Mouse (Mus musculus) frontal cortex, postnatal 25 days (tissue): ENCODE measurements around the gene Hyal1.

ENCODE experiments used
- DNase-seq, 2 experiments: peaks; one replicate each; pipeline ENCODE4 v3.0.0; 2022; ENCODE audit warnings: low spot score in 2 of 2

Hyal1 gene

DNA sequence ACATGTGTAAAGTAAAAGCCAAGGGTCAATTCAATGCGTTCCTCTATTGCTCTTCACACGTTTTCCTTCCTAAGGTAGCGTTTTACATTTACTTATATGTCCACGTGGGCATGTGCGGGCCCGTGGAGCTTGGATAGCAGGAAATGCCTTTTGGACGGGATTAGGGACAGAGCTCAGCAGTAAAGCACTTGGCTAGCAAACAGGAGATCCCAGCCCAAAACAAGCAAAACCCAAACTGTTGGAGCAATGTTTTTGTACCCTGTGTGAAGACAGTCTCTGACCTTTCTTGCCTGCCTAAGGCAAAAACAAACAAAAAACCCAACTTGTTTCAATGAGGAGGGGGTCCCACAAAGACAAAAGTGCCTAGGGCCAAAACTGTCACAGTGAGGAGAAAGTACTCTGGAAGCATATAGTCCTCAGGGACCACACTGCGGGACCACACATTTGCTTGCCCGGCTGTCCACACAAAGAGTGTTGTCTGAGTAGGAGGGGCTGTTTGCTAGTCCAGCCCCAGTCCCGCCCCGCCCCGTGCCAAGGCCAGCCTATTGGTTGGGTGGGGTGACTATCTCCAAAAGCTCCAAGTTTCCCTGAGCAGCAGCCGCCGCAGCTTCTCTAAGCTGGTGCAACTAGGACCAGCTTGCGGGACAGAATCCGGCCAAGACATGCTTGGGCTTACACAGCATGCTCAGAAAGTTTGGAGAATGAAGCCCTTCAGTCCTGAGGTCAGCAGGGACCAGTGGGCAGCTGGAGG lies at the start of gene Hyal1:
TSS of gene Hyal1 (plus strand) at position 571 of the 751 bp plus-strand sequence.
- DNase-seq: no peak

DNA sequence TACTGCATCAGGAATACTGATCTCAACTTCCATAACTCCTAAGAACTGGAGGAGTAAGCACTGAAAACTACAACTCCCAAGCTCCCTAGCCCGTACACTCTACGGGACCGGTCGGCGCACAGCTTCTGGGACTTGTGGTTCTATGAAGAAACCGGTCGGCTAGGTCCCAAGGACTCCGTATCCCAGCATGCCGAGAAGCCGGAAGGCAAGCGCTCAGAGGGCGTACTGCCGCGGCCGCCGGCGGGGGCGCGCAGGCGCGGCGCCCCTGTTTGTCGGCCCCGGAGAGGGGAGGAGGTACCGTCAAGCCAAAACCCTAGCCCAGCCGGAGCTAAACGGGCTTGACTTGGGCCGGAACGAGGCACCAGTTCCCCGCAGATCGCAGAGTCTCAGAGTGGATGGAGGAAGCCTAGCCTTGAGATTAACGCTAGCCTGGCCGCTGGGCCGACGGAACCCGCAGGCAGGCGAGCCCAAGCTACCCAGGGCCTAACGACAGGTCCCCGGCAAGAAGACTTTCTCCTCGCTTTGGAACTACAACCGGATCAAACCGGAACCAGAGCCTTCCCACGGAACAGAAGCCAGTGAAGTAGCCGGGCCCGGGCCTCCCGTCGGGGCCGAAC lies 42.8 kb upstream of the Hyal1 start, which contains the start of gene Tmem115:
TSS of gene Tmem115 (plus strand) at position 155 of the 617 bp plus-strand sequence.
- DNase-seq: peak; percentile 80 to 84

DNA sequence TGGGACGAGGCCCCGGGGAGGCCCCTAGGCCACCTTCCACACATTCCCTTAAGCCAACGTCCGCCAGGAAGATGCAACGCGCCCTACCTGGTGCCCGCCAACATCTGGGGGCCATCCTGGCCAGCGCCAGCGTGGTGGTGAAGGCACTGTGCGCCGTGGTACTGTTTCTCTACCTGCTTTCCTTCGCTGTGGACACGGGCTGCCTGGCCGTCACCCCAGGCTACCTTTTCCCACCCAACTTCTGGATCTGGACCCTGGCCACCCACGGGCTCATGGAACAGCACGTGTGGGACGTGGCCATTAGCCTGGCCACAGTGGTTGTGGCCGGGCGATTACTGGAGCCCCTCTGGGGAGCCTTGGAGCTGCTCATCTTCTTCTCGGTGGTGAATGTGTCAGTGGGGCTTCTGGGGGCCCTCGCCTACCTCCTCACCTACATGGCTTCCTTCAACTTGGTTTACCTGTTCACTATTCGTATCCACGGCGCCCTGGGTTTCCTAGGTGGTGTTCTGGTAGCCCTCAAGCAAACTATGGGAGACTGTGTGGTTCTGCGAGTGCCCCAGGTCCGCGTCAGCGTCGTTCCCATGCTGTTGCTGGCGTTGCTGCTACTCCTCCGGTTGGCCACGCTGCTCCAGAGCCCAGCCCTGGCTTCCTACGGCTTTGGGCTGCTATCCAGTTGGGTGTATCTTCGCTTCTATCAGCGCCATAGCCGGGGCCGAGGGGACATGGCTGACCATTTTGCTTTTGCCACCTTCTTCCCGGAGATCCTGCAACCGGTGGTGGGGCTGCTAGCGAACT lies 42.1 kb upstream of the Hyal1 start:
- no peak for DNase-seq

DNA sequence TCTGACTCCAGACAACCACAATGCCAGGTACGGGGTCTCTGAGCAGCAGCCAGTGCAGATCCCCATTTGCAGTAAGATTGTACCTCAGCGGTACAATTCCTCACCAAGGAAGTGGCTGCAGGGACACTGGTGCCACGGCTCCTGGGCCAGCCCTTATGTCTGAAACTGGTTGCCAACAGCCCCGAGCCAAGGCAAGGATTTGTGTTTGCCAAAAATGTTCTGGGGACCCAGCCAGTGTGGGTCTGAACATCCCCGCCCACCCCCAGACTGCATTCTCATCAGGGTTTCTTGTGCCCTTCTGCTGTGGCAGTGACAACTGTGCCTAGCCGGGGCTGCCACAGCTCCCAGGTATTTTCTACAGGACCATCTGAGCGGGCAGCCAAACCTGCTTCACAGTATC lies 38.5 kb upstream of the Hyal1 start:
- no peak for DNase-seq

DNA sequence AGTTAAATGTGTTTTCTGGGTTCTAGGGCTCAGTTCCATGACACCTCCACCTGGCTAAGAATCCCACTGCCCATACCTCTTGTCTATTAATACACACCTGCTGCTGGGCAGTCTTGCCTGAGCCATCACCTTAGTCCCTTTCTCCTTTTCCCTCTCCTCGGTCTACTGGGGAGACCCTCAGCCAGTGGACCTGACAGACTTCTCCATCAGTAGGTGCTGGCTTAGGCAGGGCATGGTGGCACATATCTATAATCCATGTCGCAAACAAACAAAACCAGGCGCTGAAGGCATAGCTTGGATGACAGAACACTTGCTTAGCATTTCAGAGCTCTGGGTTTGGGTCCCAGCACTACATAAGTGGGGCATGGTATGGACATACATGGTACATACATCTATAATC lies 38.0 kb upstream of the Hyal1 start:
- no peak for DNase-seq

DNA sequence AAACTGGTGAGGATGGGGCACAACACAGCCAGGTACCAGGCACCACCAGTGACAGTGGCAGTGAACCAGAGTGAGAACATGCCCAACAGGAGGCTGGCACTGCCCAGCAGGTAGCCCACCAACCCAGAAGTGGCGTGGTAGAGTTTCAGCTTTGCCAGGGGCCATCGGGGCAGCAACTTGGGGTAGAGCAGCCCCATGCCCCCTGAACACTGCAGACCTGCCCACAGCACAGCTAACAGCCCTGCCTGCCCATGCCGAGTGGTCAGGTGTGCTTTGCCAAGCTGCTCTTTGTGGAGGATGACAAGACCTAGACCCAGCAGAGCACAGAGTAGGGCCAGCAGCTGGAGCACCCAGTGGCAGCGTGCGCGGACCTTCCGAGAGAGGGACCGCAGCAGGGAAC lies 36.8 kb upstream of the Hyal1 start:
- no peak for DNase-seq

DNA sequence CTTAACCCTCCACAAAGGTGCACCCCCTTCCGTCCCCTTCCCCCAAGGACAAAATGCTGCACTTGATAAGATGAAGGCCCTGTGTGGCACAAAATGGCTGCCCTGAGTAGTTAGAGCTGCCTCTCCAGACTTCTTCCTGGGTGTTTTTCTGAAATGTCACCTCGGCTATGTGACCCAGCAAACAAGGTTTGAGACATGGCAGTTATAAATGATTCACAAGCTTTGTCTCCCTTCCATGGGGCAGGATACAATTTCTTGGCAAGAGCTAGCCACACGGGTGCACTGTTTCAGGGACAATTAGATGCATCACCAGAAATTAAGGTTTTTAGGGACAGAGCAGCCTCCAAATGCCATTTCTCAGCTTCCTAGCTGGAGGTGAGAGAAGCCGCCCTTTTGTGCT lies 36.3 kb upstream of the Hyal1 start:
- no peak for DNase-seq

DNA sequence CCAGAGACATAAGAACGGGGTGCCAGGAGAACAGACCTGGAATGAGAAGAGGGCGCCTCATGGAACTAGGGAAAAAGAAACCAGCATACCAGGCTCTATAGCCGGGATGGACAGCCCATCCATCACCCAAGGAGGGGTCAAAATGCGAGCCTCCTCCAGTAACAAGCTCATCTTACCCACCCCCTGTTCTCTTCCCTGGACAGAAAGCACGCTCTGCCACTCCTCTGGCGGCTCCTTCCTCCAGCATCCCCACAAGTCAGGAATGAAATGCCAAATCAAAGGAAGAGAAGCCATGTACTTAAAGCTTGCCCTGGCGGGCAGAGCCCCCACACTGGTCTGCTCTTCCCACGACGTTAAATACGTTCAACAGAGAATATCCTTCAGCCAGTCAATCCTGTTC lies 35.7 kb upstream of the Hyal1 start:
- DNase-seq: no peak

DNA sequence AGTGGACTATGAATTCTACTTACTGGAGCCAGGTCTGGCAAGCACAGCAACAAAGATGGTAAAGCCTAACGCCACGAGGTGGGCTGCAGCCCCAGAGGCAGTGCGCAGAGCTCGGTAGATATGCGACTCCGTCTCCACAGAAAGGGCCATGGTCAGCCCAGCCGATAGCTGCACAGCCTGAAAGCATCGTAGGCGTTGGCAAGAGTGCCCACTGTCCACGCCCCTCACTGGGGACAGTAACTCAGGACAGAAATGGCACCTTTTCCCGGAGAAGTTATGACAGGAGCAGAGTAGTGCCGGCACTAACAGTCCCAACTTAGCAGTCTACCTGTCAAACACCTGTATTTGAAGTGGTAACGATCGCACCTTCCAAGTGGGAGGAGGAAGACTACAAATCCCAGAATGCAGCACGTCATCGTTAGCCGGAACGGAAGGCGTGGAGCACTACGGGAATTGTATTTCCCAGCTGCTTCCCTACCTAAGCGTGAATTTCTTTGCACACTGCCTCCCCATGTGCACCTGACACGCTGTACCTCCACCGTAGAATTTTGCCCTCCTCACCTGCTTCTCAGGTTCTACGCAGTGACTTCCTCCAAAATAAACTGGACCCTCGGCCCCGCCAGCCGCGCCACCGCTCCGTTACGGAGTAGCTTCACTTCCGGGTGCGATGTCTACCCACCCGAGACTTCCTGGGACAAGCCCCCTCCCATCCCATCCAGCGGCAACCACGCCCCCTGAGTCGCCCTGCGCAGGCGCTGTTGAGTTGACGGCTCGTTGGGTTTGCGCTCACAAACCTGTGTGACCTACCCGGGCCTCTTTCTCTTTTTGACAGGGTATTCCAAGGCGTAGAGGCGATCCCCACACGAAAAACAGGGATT lies 35.0 kb upstream of the Hyal1 start, which contains the start of the genes Cyb561d2 and Nprl2:
TSS of gene Cyb561d2 (minus strand) at position 720 of the 878 bp plus-strand sequence.
TSS of gene Nprl2 (plus strand) at position 753 of the 878 bp plus-strand sequence.
- DNase-seq: peak; percentile 87 to 91

DNA sequence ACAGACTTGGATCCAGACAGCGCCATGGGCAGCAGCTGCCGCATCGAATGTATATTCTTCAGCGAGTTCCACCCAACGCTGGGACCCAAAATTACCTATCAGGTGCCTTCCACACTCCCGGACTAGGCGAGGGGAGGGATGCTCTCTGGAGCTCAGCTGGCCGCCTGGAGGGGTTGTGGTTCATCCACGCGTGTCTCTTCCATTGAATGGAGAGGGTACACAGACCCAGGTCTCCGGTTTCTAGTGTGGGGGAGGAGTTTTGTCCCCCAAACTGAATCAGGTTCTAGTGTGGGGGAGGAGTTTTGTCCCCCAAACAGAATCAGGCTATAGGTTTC lies 34.4 kb upstream of the Hyal1 start:
- DNase-seq: no peak

DNA sequence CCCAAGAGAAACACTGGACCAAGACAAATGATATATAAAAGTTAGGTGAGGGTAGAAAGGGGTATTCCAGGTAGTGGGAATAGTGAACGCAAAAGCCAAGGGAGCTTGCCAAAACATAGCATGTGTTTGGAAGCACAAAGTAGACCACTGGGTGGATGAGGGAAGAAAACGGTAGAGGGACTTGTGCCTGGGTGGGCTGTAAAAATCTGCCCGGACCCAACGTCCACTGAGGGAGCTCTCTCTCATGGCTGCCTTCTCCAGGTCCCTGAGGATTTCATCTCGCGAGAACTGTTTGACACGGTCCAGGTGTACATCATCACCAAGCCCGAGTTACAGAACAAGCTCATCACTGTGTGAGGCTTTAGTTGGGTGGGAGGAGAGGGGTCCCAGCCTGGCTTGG lies 34.0 kb upstream of the Hyal1 start:
- DNase-seq: no peak

DNA sequence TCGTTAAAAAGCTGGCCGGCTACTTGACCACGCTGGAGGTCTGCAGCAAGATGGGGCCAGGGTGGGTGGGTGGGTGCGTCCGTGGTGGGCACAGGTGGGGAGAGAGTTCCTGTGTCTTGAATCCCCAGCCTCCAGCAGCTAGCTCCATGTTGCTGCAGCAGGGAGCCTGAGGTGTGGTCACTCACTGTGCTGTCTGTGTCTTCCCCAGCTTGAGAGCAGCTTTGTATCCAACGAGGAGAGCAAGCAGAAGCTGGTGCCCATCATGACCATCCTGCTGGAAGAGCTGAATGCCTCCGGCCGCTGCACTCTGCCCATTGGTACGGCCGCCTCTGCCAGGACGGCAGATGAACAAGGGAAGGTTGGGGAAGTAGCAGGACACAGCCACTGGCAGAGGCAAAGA lies 33.4 kb upstream of the Hyal1 start:
- no peak for DNase-seq

DNA sequence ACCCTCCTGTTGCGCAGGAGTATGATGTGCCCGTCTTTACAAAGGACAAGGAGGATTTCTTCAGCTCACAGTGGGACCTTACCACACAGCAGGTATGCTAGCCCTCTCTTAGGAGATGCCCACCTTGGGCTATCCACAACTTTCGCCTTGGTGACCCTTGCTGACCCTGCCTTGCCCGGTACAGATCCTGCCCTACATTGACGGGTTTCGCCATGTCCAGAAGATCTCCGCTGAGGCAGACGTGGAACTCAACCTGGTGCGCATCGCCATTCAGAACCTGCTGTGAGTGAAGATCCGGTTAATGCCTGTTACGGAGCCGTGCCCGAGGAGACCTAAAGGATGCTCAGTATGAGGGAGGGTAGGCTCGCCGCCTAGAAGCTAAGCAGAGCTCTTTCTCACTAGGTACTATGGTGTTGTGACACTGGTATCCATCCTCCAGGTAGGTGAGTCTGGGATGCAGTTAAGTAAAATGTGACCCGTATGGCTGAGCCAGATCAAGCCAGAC lies 32.5 kb upstream of the Hyal1 start:
- DNase-seq: no peak

DNA sequence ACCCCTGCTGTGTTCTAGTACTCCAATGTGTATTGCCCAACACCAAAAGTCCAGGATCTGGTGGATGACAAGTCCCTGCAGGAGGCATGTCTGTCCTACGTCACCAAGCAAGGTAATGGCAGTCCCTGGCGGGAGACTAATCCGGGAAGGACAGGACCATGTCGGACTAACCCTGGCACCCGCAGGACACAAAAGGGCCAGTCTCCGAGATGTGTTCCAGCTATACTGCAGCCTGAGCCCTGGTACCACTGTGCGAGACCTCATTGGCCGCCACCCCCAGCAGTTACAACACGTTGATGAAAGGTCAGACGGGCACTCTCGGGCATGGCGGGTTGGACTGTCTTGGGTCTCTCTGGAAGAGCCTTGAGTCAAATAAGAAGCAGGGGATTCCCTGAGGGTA lies 32.0 kb upstream of the Hyal1 start:
- DNase-seq: no peak

DNA sequence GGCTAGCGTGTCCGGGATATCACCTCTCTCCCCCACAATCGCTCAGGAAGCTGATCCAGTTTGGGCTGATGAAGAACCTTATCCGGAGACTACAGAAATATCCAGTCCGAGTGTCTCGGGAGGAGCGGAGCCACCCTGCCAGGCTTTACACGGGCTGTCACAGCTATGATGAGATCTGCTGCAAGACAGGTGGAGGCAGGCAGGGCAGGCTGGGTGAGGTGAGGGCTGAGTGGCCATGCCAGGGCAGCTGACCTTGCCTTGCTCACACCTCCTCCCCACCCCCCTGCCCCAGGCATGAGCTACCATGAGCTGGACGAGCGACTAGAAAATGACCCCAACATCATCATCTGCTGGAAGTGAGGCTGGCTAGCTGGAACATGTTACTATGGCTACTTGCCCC lies 31.5 kb upstream of the Hyal1 start:
- DNase-seq: no peak

DNA sequence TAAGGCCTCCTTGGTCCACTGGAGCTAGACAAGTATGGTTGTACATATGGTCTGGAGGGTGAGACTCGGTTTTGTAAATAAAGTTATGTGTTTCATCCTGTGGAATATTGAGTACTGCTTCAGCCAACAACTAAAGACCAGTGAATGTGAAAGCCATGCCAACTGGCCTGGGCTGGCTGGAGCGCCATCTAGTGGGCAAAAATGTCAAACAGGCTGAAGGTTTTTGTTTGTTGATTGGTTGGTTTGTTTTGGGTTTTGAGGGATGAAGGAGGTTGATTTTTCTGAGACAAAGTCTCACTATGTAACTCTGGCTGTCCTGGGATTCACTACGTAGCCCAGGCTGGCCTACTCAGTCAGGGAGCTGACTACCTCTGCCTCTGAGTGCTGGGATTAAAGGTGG lies 31.1 kb upstream of the Hyal1 start:
- DNase-seq: peak; percentile 52 to 61

DNA sequence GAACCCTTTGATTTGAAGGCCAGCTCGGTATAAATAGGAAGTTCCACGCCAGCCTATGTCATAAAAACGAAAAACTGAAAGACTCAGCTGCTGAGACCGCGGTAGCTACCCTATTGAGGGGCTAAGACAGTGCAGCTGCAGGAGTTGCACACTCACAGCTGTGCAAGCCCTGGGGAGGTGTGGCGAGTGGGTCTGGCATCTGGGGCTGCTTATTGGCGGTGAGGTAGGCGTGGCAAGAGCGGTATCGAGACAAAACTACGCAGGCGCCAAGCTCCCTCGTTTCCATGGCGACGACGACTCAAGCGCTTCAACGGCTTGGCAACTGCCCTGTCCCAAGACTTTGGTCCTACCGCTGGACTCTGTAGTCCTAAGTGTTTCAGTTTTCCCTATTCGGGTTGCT lies 29.7 kb upstream of the Hyal1 start, which contains the start of gene Zmynd10:
TSS of gene Zmynd10 (plus strand) at position 273 of the 400 bp plus-strand sequence.
- DNase-seq: peak; percentile 70 to 75

DNA sequence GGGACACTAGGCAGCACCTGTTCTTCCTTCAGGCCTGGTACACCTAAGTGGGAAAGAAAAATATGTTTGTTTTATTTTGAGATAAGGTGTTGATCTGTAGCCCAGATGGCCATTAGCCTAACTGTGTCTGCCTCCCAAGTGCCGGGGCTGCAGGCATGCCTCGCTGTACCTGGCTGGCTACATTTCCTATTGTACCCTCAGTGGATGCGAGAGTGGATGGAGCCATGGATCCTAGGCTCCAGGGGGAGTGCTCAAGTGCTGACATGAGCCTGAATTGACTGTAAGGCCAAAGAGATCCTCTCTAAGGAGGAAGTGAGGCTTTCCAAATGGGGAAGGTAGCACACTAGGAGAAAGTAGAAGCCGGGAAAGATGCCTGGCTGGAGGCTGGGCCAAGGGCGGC lies 28.8 kb upstream of the Hyal1 start:
- no peak for DNase-seq

DNA sequence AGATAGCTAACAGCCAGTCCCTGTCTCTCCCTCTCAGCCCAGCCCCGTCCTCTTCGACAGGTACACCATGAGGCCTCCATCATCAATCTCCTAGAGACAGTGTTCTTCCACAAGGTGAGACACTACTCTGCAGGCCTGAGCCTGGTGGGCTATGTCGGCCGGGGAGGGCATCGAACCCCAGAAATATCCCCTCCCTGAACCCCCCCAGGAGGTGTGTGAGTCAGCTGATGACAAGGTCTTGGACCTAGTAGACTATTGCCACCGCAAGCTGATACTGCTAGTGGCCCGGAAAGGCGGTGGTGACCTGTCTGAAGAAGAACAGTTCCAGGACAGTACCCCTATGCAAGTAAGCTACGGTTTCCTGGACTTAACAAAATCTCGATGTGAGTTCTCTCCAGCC lies 27.9 kb upstream of the Hyal1 start:
- no peak for DNase-seq

DNA sequence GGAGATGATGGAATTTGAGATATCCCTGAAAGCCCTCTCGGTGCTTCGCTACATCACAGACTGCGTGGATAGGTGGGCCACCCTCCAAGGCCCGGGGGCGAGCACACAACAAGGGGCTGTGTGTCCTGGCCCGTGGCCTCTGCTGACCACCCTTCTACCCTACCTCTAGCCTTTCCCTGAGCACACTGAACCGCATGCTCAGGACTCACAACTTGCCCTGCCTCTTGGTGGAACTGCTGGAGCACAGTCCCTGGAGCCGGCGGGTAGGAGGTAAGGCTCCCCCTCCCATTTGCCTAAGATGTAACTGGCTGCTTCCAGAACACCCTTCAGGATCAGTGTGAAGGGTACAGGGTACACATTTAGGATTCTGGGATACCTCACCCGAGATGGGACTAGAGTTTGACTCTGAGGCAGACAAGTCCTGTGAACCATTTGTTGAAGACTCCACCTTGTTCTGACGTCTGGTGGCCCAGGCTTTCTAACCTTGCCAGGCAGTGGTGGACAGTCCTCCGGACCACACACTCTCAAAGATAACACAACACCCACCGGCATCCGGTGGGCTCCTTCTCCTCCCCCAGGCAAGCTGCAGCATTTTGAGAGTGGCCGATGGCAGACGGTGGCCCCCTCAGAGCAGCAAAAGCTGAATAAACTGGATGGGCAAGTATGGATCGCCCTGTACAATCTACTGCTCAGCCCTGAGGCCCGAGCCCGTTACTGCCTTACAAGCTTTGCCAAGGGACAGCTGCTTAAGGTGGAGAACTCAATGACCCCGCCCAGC lies 27.2 kb upstream of the Hyal1 start:
- no peak for DNase-seq
